Mouse (Mus musculus) neutrophil, adult 5-6 weeks (primary cell): Measurements from ENCODE around the gene Cadm2. TPM values are rescaled to one million over a fixed set of nuclear protein-coding genes. Genes with fewer than 3 reads are reported as not detected.

ENCODE experiments used
- ATAC-seq: fragments of 151-379, 151-347 bp; 2 replicates; pipeline ENCODE4 v1.8.0; 2017; ENCODE audit warnings: mild to moderate bottlenecking, moderate TSS enrichment; ENCODE audit not compliant: insufficient number of reproducible peaks, poor library complexity, low FRiP score, severe bottlenecking; ENCODE audit errors: extremely low read depth
- total RNA-seq: library from RNA; stranded (forward); fragments of 200-1000 nt; gene quantifications from 2 replicates; pipeline ENCODE4 v1.2.3, GENCODE M21; 2017

Cadm2 gene
- total RNA-seq, 1 experiment from 2014 or later, result not detected

DNA sequence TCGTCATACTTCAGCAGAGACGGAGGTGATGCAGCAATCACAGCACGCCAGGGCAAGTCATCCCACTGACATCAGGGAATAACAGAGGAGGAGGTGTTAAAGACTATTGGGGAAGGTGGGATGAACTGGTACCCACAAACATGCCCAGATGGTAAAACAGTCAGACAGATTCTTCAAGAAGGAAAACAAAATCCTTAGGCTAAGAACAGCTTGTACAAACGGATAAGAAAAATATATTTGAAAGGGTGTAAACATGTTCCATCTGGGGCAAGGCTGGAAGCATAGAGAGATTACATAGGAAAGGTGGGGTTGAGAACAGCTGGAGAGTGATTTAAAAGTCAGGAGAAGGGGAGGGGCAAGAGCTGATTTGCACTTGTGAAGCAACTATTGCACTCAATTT is 619.0 kb downstream of the Cadm2 start:
- no peak for ATAC-seq

DNA sequence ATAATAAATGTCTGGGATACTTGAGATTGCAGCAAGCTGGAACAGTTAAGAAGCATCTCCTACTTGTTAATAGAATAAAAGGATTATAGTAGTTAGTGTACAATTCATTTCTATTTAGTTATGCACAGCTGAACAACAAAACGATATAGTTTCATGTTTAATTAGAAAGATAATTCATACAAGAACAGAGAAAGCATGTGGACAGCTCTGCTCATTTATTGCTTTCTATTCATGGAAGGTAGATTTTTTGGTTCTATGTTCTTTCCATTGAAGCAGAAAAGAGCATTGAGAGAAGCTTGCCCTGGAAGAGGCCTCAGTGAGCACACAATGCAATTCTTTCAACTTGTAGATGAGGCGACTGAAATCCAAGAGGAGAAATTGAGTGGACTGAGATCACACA is 623.2 kb downstream of the Cadm2 start:
- no peak for ATAC-seq

- ATAC-seq, result no peak
Measured at GRCm38 (mm10) chr16:66987741-66988140, 633.0 kb downstream of the Cadm2 start.

DNA sequence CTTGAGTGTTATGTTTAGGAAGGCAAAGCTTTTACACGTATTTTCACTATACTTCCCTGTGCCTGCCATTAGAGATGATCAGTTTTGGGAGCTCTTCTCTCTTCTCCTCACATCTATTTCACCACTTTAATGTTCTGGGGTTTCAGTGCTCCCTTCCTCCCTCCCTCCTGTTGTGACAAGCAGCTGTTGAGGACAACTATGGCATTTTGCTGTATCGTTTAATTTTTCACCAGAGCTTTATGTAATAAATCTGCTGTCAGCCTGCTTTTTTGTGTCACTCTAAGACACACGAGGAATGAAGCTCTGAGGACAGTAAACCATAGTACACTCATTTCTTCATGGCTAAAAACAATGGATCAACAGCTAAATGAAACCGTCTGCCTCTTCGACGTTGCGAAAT is 633.8 kb downstream of the Cadm2 start:
- no peak for ATAC-seq

DNA sequence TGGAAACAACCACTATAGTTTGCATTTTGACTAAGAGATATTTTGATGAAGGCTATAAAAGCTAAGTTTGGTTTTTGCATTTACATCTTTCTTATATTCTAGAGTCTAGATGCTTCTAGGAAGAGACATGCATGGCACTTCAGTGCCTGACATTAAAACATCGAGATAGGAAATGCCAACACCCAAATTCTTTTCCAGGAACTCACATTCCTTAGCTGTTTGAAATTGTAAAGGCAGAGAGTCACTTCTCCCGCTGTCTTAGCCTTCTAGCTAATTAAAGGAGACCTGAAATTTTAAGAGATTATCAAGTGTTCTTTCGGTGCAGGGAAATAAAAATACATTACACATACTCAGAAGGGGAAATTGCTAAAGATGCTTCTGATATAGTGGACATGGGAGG is 649.8 kb downstream of the Cadm2 start:
- no peak for ATAC-seq

DNA sequence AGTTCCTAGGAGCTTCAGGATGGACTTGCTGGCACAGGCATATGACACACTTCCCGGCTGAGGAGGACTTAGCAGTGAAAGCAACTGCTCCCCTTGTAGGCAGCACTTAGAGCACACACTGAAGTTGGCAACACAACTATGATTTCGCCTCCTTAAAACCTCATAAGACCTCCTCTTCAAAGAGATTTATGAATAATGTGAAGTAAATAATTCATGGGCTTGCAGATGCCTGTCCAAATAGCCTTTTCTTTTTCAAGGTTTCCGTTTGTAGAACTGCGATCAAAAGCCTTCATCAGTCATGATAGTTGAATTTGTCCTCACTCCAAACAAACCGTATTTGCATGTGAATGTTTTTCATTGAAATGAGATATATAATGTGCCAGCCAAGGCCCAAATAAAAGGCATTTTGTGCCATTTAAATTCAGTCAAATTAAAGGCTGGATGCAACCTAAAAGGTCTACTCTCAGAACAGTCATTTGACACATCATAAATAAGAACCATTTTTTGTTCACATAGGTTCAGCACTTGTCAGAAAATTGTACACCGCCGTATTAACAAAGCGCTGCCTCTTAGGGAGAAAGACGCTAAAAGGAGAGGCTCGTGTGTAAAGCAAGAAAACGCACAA is 651.1 kb downstream of the Cadm2 start:
- no peak for ATAC-seq

DNA sequence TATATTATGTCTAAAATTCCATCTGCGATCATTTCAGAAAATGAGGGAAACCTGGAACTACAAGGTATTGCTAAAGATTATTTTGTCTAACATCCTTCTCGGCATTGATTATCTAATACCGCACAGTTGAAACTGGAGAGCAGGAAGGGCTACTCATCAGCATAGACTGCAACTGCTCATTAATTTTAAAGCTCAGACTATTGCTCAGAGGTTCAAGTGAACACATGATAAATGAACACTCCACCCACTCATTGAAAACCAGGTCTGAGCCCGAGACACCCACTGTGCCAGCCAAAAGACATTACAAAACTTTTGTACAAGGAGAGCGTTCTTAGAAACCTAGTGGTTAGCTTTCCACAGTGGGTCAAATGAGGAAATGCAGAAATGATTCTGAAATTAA is 652.4 kb downstream of the Cadm2 start:
- ATAC-seq, result no peak

DNA sequence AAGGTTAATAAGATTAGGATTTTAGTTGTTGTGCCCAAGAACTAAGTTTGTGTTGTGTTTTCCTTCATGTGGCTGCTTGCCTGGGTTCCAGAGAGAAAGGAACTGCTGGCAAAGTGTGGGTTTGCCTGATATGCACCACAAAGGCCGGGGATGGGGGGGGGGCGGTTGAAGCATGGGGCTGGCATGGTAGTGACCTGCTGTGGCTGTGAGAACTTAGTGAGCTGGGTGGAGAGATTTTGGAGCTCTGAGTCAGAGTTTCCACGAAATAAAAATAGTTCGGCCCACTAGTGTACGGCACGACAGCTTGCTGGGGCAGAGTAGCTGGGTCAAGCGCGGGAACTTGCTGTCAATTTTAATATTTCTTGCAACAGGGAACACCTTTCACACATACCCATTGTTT is 653.0 kb downstream of the Cadm2 start:
- no peak for ATAC-seq

DNA sequence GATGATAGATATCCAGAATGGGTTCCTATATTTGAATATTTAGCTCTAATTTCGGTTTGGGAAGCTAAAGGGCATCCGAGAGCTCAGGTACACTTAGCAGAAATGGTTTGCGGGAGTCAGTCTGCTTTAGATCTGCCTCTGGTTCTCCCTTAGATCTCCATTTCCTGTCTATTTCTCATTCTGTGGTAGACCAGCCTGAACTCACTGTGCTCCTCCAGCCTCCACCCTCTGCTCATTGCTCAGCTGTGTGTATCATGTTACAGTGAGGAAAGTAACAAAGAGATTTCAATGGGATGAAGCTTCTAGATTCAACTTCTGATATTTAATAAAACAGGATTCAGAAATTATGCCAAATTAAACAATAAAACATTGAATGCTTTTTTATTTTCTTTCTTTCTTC is 661.6 kb downstream of the Cadm2 start:
- no peak for ATAC-seq

DNA sequence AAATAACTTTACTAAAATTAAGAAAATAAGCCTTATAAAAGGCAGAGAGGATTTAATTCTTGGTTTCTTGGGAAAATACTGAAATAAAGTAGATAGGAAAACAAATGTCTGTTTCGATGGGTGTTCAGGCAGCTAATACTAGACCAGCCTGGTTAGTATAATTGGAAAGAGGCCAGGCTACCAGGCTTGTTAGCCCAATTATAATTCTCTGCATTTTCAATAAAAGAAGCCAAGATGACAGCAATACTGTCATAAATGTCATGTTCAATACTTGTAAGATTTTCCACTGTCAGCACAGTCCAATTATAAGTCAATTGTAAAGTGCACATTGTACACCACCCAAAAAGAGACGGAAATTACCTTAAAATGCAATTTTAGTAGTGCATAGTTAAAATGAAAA is 664.8 kb downstream of the Cadm2 start:
- ATAC-seq, result no peak

- no peak for ATAC-seq
Measured at GRCm38 (mm10) chr16:66936332-66936731, 684.4 kb downstream of the Cadm2 start.

GRCm38 (mm10) chr16:66925517-66925916 is 695.2 kb downstream of the Cadm2 start:
- no peak for ATAC-seq

GRCm38 (mm10) chr16:66922753-66923152 is 698.0 kb downstream of the Cadm2 start:
- no peak for ATAC-seq

DNA sequence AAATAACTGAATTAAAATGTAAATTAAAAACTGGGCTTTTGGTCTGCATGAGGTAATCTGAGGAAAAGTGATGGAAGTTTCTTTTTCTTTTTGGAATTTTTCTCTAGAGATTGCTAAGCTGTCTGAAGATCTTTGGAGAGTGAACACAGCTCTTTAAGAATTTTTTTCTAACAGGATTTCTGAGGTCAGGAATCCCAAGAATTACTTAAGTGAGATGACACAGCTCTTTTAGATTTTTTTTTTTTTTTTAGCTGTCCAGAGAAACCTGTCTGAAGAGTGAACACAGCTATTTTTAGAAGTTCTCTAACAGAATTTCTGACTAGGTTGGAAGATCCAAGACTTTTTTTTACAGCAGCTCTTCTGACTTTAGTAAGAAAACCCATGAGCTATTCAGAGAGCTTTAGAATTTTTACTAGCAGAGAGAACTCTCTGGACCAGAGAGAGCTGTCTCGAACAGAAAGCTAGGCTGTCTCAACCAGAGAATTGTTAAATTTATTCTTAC is 699.2 kb downstream of the Cadm2 start:
- ATAC-seq, result no peak

GRCm38 (mm10) chr16:66919889-66920402 is 700.8 kb downstream of the Cadm2 start:
- no peak for ATAC-seq

GRCm38 (mm10) chr16:66901801-66902200 is 718.9 kb downstream of the Cadm2 start:
- no peak for ATAC-seq

DNA sequence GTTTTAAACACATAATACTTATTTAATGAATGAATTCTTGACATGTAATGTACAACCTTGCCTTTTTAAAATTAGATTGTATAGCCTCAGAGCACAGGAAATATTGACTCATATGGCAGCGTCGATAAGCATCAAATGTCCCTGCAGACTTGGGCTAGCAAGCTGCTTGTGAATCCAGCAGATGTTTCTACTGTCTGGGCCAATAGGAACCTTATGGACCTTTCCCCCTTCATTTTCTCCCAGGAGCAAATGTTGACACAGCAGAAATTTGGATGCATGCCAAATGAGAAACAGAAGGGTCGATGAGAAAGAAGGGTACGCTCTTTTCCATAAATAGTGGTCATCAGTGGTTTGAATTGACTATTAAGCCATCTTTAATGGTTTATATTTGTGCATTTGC is 720.0 kb downstream of the Cadm2 start:
- ATAC-seq, result no peak

DNA sequence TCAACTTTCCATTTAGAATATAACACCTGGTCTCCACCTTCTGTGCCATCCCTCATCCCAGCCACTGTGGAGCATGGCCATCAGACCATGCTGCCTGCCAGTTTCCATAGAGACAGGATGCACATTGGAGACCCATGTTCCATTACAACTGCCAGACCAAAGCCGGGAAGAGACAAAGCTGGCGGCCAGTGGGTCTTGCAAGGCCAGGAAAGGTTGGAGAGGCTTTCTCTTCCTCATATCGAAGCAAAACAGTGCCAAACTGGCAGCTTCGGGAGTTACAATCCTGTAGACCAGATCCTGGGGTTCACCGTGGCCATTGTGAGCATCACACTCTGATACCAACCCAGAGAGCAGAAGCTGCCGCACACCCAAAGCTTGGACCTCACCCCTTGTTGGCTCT is 728.3 kb downstream of the Cadm2 start:
- no peak for ATAC-seq

GRCm38 (mm10) chr16:66891559-66892247 is 729.0 kb downstream of the Cadm2 start:
- no peak for ATAC-seq

- ATAC-seq, result no peak
Measured at GRCm38 (mm10) chr16:66889907-66890306, 730.8 kb downstream of the Cadm2 start.
